ENCODE assay signal across 12 mouse cellular contexts in genomic region chr19:15669541-15669940, GRCm38 (mm10).
A peak's percentile ranks its signal among the peaks of the same experiment; 100 is the strongest.
DNase-seq lines count a peak whose midpoint lies in the region; ATAC-seq lines count a peak whose summit lies in the region.
"Had no signal": no experiment of that assay in that cellular context is flagged by ENCODE, and none has a peak within 500 bp of the region (broad histone marks: within the 10 kb centered on the region; RNA-seq: fewer than 3 reads in every experiment).

No protein-coding gene starts in this region.

- ATAC-seq in lung, embryonic 15.5 days (ENCODE audit: borderline replicate concordance, extremely low read depth, low FRiP score, low TSS enrichment), result no peak
- ATAC-seq in neural tube, embryonic 13.5 days (ENCODE audit: low read depth), result no peak
- ATAC-seq: liver, postnatal 0 days had no signal

- H3K27ac ChIP-seq in lung, embryonic 15.5 days, result 0 out of 2 replicates have a peak overlapping the region, but pooled peaks have one; percentile 24
- peak overlapping the region; percentile 47; the same call in 1 of the 2 replicates for H3K27ac ChIP-seq in limb, embryonic 10.5 days
- H3K27ac ChIP-seq in neural tube, embryonic 13.5 days (replicated peaks), result peak overlapping the region; percentile 52
- H3K27ac ChIP-seq: macrophage had no signal

- 73% methylated on average over 7 of the region's 7 CpGs for WGBS in lung, embryonic 15.5 days
- 81% methylated on average over 7 of the region's 7 CpGs for WGBS in limb, embryonic 10.5 days
- 47% methylated on average over 7 of the region's 7 CpGs for WGBS in neural tube, embryonic 13.5 days

- H3K4me2 ChIP-seq in lung, embryonic 15.5 days, result no peak overlapping the region
- no peak overlapping the region for H3K4me2 ChIP-seq in neural tube, embryonic 13.5 days

- H3K4me3 ChIP-seq in lung, embryonic 15.5 days, result no peak overlapping the region
- no peak overlapping the region for H3K4me3 ChIP-seq in limb, embryonic 10.5 days
- no peak overlapping the region for H3K4me3 ChIP-seq in neural tube, embryonic 13.5 days

- no peaks in the 10 kb centered on the region for H3K36me3 ChIP-seq in lung, embryonic 15.5 days
- H3K36me3 ChIP-seq in limb, embryonic 10.5 days, result no peaks in the 10 kb centered on the region
- H3K36me3 ChIP-seq in neural tube, embryonic 13.5 days, result no peaks in the 10 kb centered on the region

- peaks cover 17% of the 10 kb centered on the region for H3K4me1 ChIP-seq in lung, embryonic 15.5 days
- peaks cover 27% of the 10 kb centered on the region for H3K4me1 ChIP-seq in limb, embryonic 10.5 days
- H3K4me1 ChIP-seq in neural tube, embryonic 13.5 days (replicated peaks), result peaks cover 36% of the 10 kb centered on the region

- no peaks in the 10 kb centered on the region for H3K9me3 ChIP-seq in lung, embryonic 15.5 days
- no peaks in the 10 kb centered on the region for H3K9me3 ChIP-seq in limb, embryonic 10.5 days (replicated peaks)
- no peaks in the 10 kb centered on the region for H3K9me3 ChIP-seq in neural tube, embryonic 13.5 days

- no peaks in the 10 kb centered on the region for H3K27me3 ChIP-seq in lung, embryonic 15.5 days
- peaks cover 21% of the 10 kb centered on the region; the same call in 1 of the 2 replicates for H3K27me3 ChIP-seq in limb, embryonic 10.5 days (ENCODE audit: low read depth, poor library complexity, severe bottlenecking)
- H3K27me3 ChIP-seq in neural tube, embryonic 13.5 days, result 0 out of 2 replicates have a peak, but pooled peaks cover 4% of the 10 kb centered on the region

- H3K9ac ChIP-seq in lung, embryonic 15.5 days, result no peak overlapping the region
- no peak overlapping the region for H3K9ac ChIP-seq in neural tube, embryonic 13.5 days
- H3K9ac ChIP-seq: liver, postnatal 0 days had no signal

- peak; percentile 68 for DNase-seq in heart, adult 11 months
- no peak for DNase-seq in heart, postnatal 25 days (ENCODE audit: low spot score)
- DNase-seq in lung, postnatal 10 days, result no peak
- no peak for DNase-seq in limb, embryonic 10.5 days (ENCODE audit: low spot score)
- no peak for DNase-seq in Muller cell, postnatal 12 days (ENCODE audit: inconsistent ontology term)
- DNase-seq: liver; liver, postnatal 0 days; right cerebral cortex, adult 18-20 months; thymus, postnatal 14 days had no signal

- intact Hi-C loops in heart, postnatal 25 days (cut with DNase I), result no loop called here
